Mouse (Mus musculus): Measurements from ENCODE around the gene Sugp1. TPM values are rescaled to one million over a fixed set of nuclear protein-coding genes. Genes with fewer than 3 reads are reported as not detected.
A peak's percentile ranks its signal among the peaks of the same experiment; 100 is the strongest.
"Not testable (repeated sequence)": the region's sequence is repeated elsewhere in the genome, so short reads cannot be mapped to it uniquely, and the experiment has no call there.

Sugp1 gene
- 10 to 100 TPM; 17.6 to 77.5 (median 50.8) TPM for total RNA-seq (2018; cell fraction: chromatin; rRNA removed)
- 10 to 100 TPM; 17.3 to 30.2 (median 25.2) TPM for total RNA-seq (2018; cell fraction: cytosol; rRNA removed)
- total RNA-seq (2018; cell fraction: nucleus; rRNA removed): 10 to 100 TPM in 25 of 26 experiments, 1 to 10 TPM in 1; 9.3 to 47.4 (median 27.3) TPM
- polyA plus RNA-seq (2018): 21.0 to 34.1 TPM (median 22.9 TPM) in 3 replicates

- peak within 1 kb of the TSS; percentile 87 for H3K27ac ChIP-seq
- peak within 1 kb of the TSS; percentile 88 for H3K4me3 ChIP-seq (ENCODE audit: inconsistent target)
- peaks cover 95% of the 10 kb centered on the region for H3K79me2 ChIP-seq (ENCODE audit: inconsistent target)
- no peaks in the 10 kb centered on the region for H3K36me3 ChIP-seq (ENCODE audit: inconsistent target)
- under 1% methylated on average over 63 of the region's 65 CpGs for WGBS (ENCODE audit: missing documents)
These were observed at the start of gene Sugp1, which contains the start of gene Mau2 for GRCm38 (mm10) chr8:70042583-70043455. Gene Sugp1, plus strand, starts transcription at chr8:70042813. Gene Mau2, minus strand, starts transcription at chr8:70042734.

GRCm38 (mm10) chr8:69995422-69995775 is 47.2 kb upstream of the Sugp1 start:
- WGBS (ENCODE audit: missing documents): 0% methylated on average over 7 of the region's 7 CpGs
- H3K79me2 ChIP-seq (ENCODE audit: inconsistent target): peaks cover 57% of the 10 kb centered on the region

GRCm38 (mm10) chr8:69995776-69996588 is 46.6 kb upstream of the Sugp1 start, which contains the start of gene Gatad2a:
Gene Gatad2a, minus strand, starts transcription at chr8:69996384.
- Histone ChIP-seq H3K79me2 (ENCODE audit: inconsistent target) (peaks cover 51% of the 10 kb centered on the region), H3K4me3 (ENCODE audit: inconsistent target) (peak within 1 kb of the TSS; percentile 91), H3K36me3 (ENCODE audit: inconsistent target) (no peaks in the 10 kb centered on the region; the same call in 1 of the 2 replicates), H3K27ac (peak within 1 kb of the TSS; percentile 89)
- under 1% methylated on average over 73 of the region's 87 CpGs for whole genome bisulfite sequencing (ENCODE audit: missing documents)

More at GRCm38 (mm10) chr8:69995422-69995775, 47.2 kb upstream of the Sugp1 start:
- Histone ChIP-seq H3K4me3 (ENCODE audit: inconsistent target) (peak overlapping the region; percentile 91), H3K27ac (peak overlapping the region; percentile 75), H3K36me3 (ENCODE audit: inconsistent target) (no peaks in the 10 kb centered on the region; the same call in 1 of the 2 replicates)

- no peaks in the 10 kb centered on the region; the same call in 1 of the 2 replicates for H3K36me3 ChIP-seq (ENCODE audit: inconsistent target)
- H3K27ac ChIP-seq: peak overlapping the region; percentile 89
- 2% methylated on average over 35 of the region's 35 CpGs for WGBS (ENCODE audit: missing documents)
- peak overlapping the region; percentile 65 for H3K4me3 ChIP-seq (ENCODE audit: inconsistent target)
- H3K79me2 ChIP-seq (ENCODE audit: inconsistent target): peaks cover 44% of the 10 kb centered on the region
These were observed 45.9 kb upstream of the Sugp1 start for GRCm38 (mm10) chr8:69996589-69997285.

GRCm38 (mm10) chr8:69998706-69999105 is 43.9 kb upstream of the Sugp1 start:
- H3K79me2 ChIP-seq (ENCODE audit: inconsistent target): peaks cover 24% of the 10 kb centered on the region
- H3K4me3 ChIP-seq (ENCODE audit: inconsistent target): no peak overlapping the region
- WGBS (ENCODE audit: missing documents): 86% methylated on average over 3 of the region's 3 CpGs
- no peaks in the 10 kb centered on the region for H3K36me3 ChIP-seq (ENCODE audit: inconsistent target)
- no peak overlapping the region for H3K27ac ChIP-seq

GRCm38 (mm10) chr8:69999236-69999635 is 43.4 kb upstream of the Sugp1 start:
- Histone ChIP-seq H3K79me2 (ENCODE audit: inconsistent target) (peaks cover 19% of the 10 kb centered on the region), H3K27ac (no peak overlapping the region), H3K4me3 (ENCODE audit: inconsistent target) (no peak overlapping the region), H3K36me3 (ENCODE audit: inconsistent target) (no peaks in the 10 kb centered on the region)
- WGBS (ENCODE audit: missing documents): 94% methylated on average over 4 of the region's 4 CpGs

GRCm38 (mm10) chr8:70000226-70000625 is 42.4 kb upstream of the Sugp1 start:
- no peaks in the 10 kb centered on the region for H3K36me3 ChIP-seq (ENCODE audit: inconsistent target)
- H3K27ac ChIP-seq: peak overlapping the region; percentile 99
- peaks cover 9% of the 10 kb centered on the region for H3K79me2 ChIP-seq (ENCODE audit: inconsistent target)
- no peak overlapping the region for H3K4me3 ChIP-seq (ENCODE audit: inconsistent target)
- 93% methylated on average over 2 of the region's 2 CpGs for WGBS (ENCODE audit: missing documents)

GRCm38 (mm10) chr8:70001176-70001891 is 41.3 kb upstream of the Sugp1 start:
- under 1% methylated on average over 16 of the region's 16 CpGs for WGBS (ENCODE audit: missing documents)
- H3K79me2 ChIP-seq (ENCODE audit: inconsistent target): peaks cover 4% of the 10 kb centered on the region; the same call in 1 of the 2 replicates
- no peaks in the 10 kb centered on the region for H3K36me3 ChIP-seq (ENCODE audit: inconsistent target)
- peak overlapping the region; percentile 22 for H3K4me3 ChIP-seq (ENCODE audit: inconsistent target)
- peak overlapping the region; percentile 99 for H3K27ac ChIP-seq

GRCm38 (mm10) chr8:70001892-70002191 is 40.8 kb upstream of the Sugp1 start:
- not testable (repeated sequence) for H3K36me3 ChIP-seq (ENCODE audit: inconsistent target); H3K79me2 ChIP-seq (ENCODE audit: inconsistent target)
- Histone ChIP-seq H3K27ac (peak overlapping the region; percentile 99), H3K4me3 (ENCODE audit: inconsistent target) (peak overlapping the region; percentile 22; the same call in 1 of the 2 replicates)
- WGBS (ENCODE audit: missing documents): 41% methylated on average over 5 of the region's 7 CpGs

- Histone ChIP-seq H3K36me3 (ENCODE audit: inconsistent target) (no peaks in the 10 kb centered on the region), H3K4me3 (ENCODE audit: inconsistent target) (no peak overlapping the region), H3K27ac (peak overlapping the region; percentile 99), H3K79me2 (ENCODE audit: inconsistent target) (no peaks in the 10 kb centered on the region)
- 24% methylated on average over 4 of the region's 4 CpGs for WGBS (ENCODE audit: missing documents)
These were observed 39.4 kb upstream of the Sugp1 start for GRCm38 (mm10) chr8:70003204-70003657.

- no peak overlapping the region for H3K27ac ChIP-seq
- no peaks in the 10 kb centered on the region for H3K36me3 ChIP-seq (ENCODE audit: inconsistent target)
- no peak overlapping the region for H3K4me3 ChIP-seq (ENCODE audit: inconsistent target)
- H3K79me2 ChIP-seq (ENCODE audit: inconsistent target): no peaks in the 10 kb centered on the region
These were observed 38.3 kb upstream of the Sugp1 start for GRCm38 (mm10) chr8:70004345-70004744.

- 50% methylated on average over 2 of the region's 2 CpGs for WGBS (ENCODE audit: missing documents)
- Histone ChIP-seq H3K79me2 (ENCODE audit: inconsistent target) (no peaks in the 10 kb centered on the region), H3K27ac (no peak overlapping the region), H3K36me3 (ENCODE audit: inconsistent target) (no peaks in the 10 kb centered on the region), H3K4me3 (ENCODE audit: inconsistent target) (no peak overlapping the region)
These were observed 37.4 kb upstream of the Sugp1 start for GRCm38 (mm10) chr8:70005178-70005577.

- not testable (repeated sequence) for H3K27ac ChIP-seq; H3K36me3 ChIP-seq (ENCODE audit: inconsistent target); H3K4me3 ChIP-seq (ENCODE audit: inconsistent target); H3K79me2 ChIP-seq (ENCODE audit: inconsistent target)
- WGBS (ENCODE audit: missing documents): 89% methylated on average over 6 of the region's 14 CpGs
These were observed 31.8 kb upstream of the Sugp1 start for GRCm38 (mm10) chr8:70010796-70011195.

All from macrophage (primary cell).